Mouse (Mus musculus): ENCODE data around the gene Lix1. TPM values are rescaled to one million over a fixed set of nuclear protein-coding genes. Genes with fewer than 3 reads are reported as not detected.

Lix1 gene
- polyA plus RNA-seq, 1 experiment from 2014 or later = 10.2 TPM

GRCm38 (mm10) chr17:17398664-17399063, 3.8 kb upstream of the Lix1 start:
- WGBS = 88% methylated on average over 2 of the region's 2 CpGs
- no peak overlapping the region for H3K9ac ChIP-seq
- H3K9me3 ChIP-seq = no peaks in the 10 kb centered on the region
- H3K4me2 ChIP-seq = no peak overlapping the region
- H3K27me3 ChIP-seq = no peaks in the 10 kb centered on the region
- H3K4me3 ChIP-seq = no peak overlapping the region
- ATAC-seq (ENCODE audit: low FRiP score, low read depth) = no peak
- no peak overlapping the region for H3K27ac ChIP-seq (replicated peaks)
- peaks cover 13% of the 10 kb centered on the region for H3K4me1 ChIP-seq (replicated peaks)
- H3K36me3 ChIP-seq = 0 out of 2 replicates have a peak, but pooled peaks cover 4% of the 10 kb centered on the region

- WGBS = 29% methylated on average over 5 of the region's 5 CpGs
- Histone ChIP-seq H3K27ac (replicated peaks) (peak overlapping the region; percentile 65), H3K9ac (no peak overlapping the region)
Measured at GRCm38 (mm10) chr17:17403038-17403437, 566 bp downstream of the Lix1 start.

GRCm38 (mm10) chr17:17403578-17404112, 1.2 kb downstream of the Lix1 start:
- Histone ChIP-seq H3K9me3 (no peaks in the 10 kb centered on the region), H3K9ac (no peak overlapping the region), H3K27ac (replicated peaks) (no peak overlapping the region), H3K4me1 (replicated peaks) (peaks cover 13% of the 10 kb centered on the region), H3K4me2 (peak overlapping the region; percentile 19), H3K36me3 (no peaks in the 10 kb centered on the region), H3K4me3 (0 out of 2 replicates have a peak overlapping the region, but pooled peaks have one; percentile 4), H3K27me3 (no peaks in the 10 kb centered on the region)
- 41% methylated on average over 3 of the region's 3 CpGs for WGBS
- no peak for ATAC-seq (ENCODE audit: low FRiP score, low read depth)

More at GRCm38 (mm10) chr17:17403038-17403437, 566 bp downstream of the Lix1 start:
- H3K27me3 ChIP-seq = no peaks in the 10 kb centered on the region
- H3K36me3 ChIP-seq = no peaks in the 10 kb centered on the region
- peak overlapping the region; percentile 28 for H3K4me3 ChIP-seq
- no peaks in the 10 kb centered on the region for H3K9me3 ChIP-seq
- peak overlapping the region; percentile 52 for H3K4me2 ChIP-seq
- H3K4me1 ChIP-seq (replicated peaks) = peaks cover 13% of the 10 kb centered on the region
- ATAC-seq (ENCODE audit: low FRiP score, low read depth) = no peak

- Histone ChIP-seq H3K4me1 (replicated peaks) (peaks cover 20% of the 10 kb centered on the region), H3K4me3 (no peak overlapping the region), H3K9me3 (no peaks in the 10 kb centered on the region), H3K9ac (no peak overlapping the region), H3K36me3 (no peaks in the 10 kb centered on the region), H3K27me3 (no peaks in the 10 kb centered on the region), H3K4me2 (peak overlapping the region; percentile 16; the same call in 1 of the 2 replicates), H3K27ac (replicated peaks) (no peak overlapping the region)
- 35% methylated on average over 8 of the region's 8 CpGs for WGBS
- ATAC-seq (ENCODE audit: low FRiP score, low read depth) = no peak
Measured at GRCm38 (mm10) chr17:17404811-17405544, 2.5 kb downstream of the Lix1 start.

GRCm38 (mm10) chr17:17405606-17406005, 3.1 kb downstream of the Lix1 start:
- no peak for ATAC-seq (ENCODE audit: low FRiP score, low read depth)
- Histone ChIP-seq H3K9ac (no peak overlapping the region), H3K4me3 (no peak overlapping the region), H3K27me3 (no peaks in the 10 kb centered on the region), H3K9me3 (no peaks in the 10 kb centered on the region), H3K27ac (replicated peaks) (no peak overlapping the region), H3K36me3 (no peaks in the 10 kb centered on the region), H3K4me1 (replicated peaks) (peaks cover 20% of the 10 kb centered on the region), H3K4me2 (no peak overlapping the region)
- WGBS = 56% methylated on average over 1 of the region's 1 CpGs

GRCm38 (mm10) chr17:17408137-17408536, 5.7 kb downstream of the Lix1 start:
- H3K27me3 ChIP-seq = no peaks in the 10 kb centered on the region
- H3K27ac ChIP-seq (replicated peaks) = no peak overlapping the region
- ATAC-seq (ENCODE audit: low FRiP score, low read depth) = no peak
- H3K4me1 ChIP-seq (replicated peaks) = peaks cover 8% of the 10 kb centered on the region; the same call in 1 of the 2 replicates
- H3K9me3 ChIP-seq = no peaks in the 10 kb centered on the region
- H3K36me3 ChIP-seq = no peaks in the 10 kb centered on the region
- no peak overlapping the region for H3K4me3 ChIP-seq
- 34% methylated on average over 6 of the region's 6 CpGs for WGBS
- H3K9ac ChIP-seq = no peak overlapping the region
- no peak overlapping the region for H3K4me2 ChIP-seq

- no peaks in the 10 kb centered on the region for H3K27me3 ChIP-seq
- H3K4me3 ChIP-seq = no peak overlapping the region
- H3K4me1 ChIP-seq (replicated peaks) = peaks cover 8% of the 10 kb centered on the region; the same call in 1 of the 2 replicates
- H3K4me2 ChIP-seq = no peak overlapping the region
- ATAC-seq (ENCODE audit: low FRiP score, low read depth) = no peak
- no peaks in the 10 kb centered on the region for H3K9me3 ChIP-seq
- no peaks in the 10 kb centered on the region for H3K36me3 ChIP-seq
- no peak overlapping the region for H3K27ac ChIP-seq (replicated peaks)
- WGBS = 43% methylated on average over 6 of the region's 6 CpGs
- H3K9ac ChIP-seq = no peak overlapping the region
Measured at GRCm38 (mm10) chr17:17408720-17409478, 6.4 kb downstream of the Lix1 start.

GRCm38 (mm10) chr17:17409601-17410000, 7.1 kb downstream of the Lix1 start:
- no peak overlapping the region for H3K4me2 ChIP-seq
- 4% methylated on average over 2 of the region's 2 CpGs for WGBS
- H3K9ac ChIP-seq = no peak overlapping the region
- no peaks in the 10 kb centered on the region for H3K36me3 ChIP-seq
- H3K27me3 ChIP-seq = no peaks in the 10 kb centered on the region
- H3K9me3 ChIP-seq = no peaks in the 10 kb centered on the region
- H3K4me3 ChIP-seq = no peak overlapping the region
- peak; percentile 51; the same call in 1 of the 2 replicates for ATAC-seq (ENCODE audit: low FRiP score, low read depth)
- H3K4me1 ChIP-seq (replicated peaks) = peaks cover 8% of the 10 kb centered on the region; the same call in 1 of the 2 replicates
- no peak overlapping the region for H3K27ac ChIP-seq (replicated peaks)

GRCm38 (mm10) chr17:17411443-17411842, 9.0 kb downstream of the Lix1 start:
- Histone ChIP-seq H3K4me1 (replicated peaks) (peaks cover 8% of the 10 kb centered on the region; the same call in 1 of the 2 replicates), H3K4me2 (no peak overlapping the region), H3K9ac (no peak overlapping the region), H3K4me3 (no peak overlapping the region), H3K36me3 (no peaks in the 10 kb centered on the region), H3K27ac (replicated peaks) (no peak overlapping the region), H3K27me3 (no peaks in the 10 kb centered on the region), H3K9me3 (no peaks in the 10 kb centered on the region)
- no peak for ATAC-seq (ENCODE audit: low FRiP score, low read depth)
- 69% methylated on average over 2 of the region's 2 CpGs for WGBS

GRCm38 (mm10) chr17:17412176-17412575, 9.7 kb downstream of the Lix1 start:
- no peak overlapping the region for H3K4me3 ChIP-seq
- no peak overlapping the region for H3K9ac ChIP-seq
- no peak for ATAC-seq (ENCODE audit: low FRiP score, low read depth)
- 96% methylated on average over 2 of the region's 2 CpGs for WGBS
- no peaks in the 10 kb centered on the region for H3K36me3 ChIP-seq
- H3K4me1 ChIP-seq (replicated peaks) = peaks cover 8% of the 10 kb centered on the region; the same call in 1 of the 2 replicates
- no peaks in the 10 kb centered on the region for H3K9me3 ChIP-seq
- no peaks in the 10 kb centered on the region for H3K27me3 ChIP-seq
- H3K4me2 ChIP-seq = no peak overlapping the region
- no peak overlapping the region for H3K27ac ChIP-seq (replicated peaks)

- no peaks in the 10 kb centered on the region for H3K36me3 ChIP-seq
- H3K27ac ChIP-seq (replicated peaks) = no peak overlapping the region
- no peaks in the 10 kb centered on the region for H3K27me3 ChIP-seq
- H3K4me3 ChIP-seq = no peak overlapping the region
- ATAC-seq (ENCODE audit: low FRiP score, low read depth) = no peak
- no peak overlapping the region for H3K4me2 ChIP-seq
- no peaks in the 10 kb centered on the region for H3K9me3 ChIP-seq
- no peak overlapping the region for H3K9ac ChIP-seq
- WGBS = 97% methylated on average over 3 of the region's 3 CpGs
- peaks cover 5% of the 10 kb centered on the region; the same call in 1 of the 2 replicates for H3K4me1 ChIP-seq (replicated peaks)
Measured at GRCm38 (mm10) chr17:17414206-17414605, 11.7 kb downstream of the Lix1 start.
